Comparison of ENCODE assay signal across 14 mouse cellular contexts in genomic region chr13:12037241-12037640, GRCm38 (mm10).
"Had no signal": no experiment of that assay in that cellular context is flagged by ENCODE, and none has a peak within 500 bp of the region (broad histone marks: within the 10 kb centered on the region; RNA-seq: fewer than 3 reads in every experiment).

No protein-coding gene starts in this region.

- ATAC-seq: lung, postnatal 0 days; midbrain, embryonic 13.5 days had no signal

- H3K4me3 ChIP-seq: left cerebral cortex, adult 2 months; limb, embryonic 10.5 days; liver, embryonic 15.5 days; midbrain, embryonic 13.5 days; stomach, embryonic 15.5 days had no signal

- DNase-seq: kidney, postnatal 10 days; kidney, postnatal 4 days; lung, adult 2 months; lung, postnatal 36 days; right cerebral cortex, postnatal 14 days; thymus, adult 2 months; thymus, postnatal 25 days had no signal

- H3K27ac ChIP-seq: left cerebral cortex, adult 2 months; limb, embryonic 10.5 days; liver, embryonic 15.5 days; midbrain, embryonic 13.5 days; stomach, embryonic 15.5 days had no signal

- H3K36me3 ChIP-seq: limb, embryonic 10.5 days; liver, embryonic 15.5 days; midbrain, embryonic 13.5 days; stomach, embryonic 15.5 days had no signal

- H3K4me2 ChIP-seq: liver, embryonic 11.5 days; liver, embryonic 15.5 days; midbrain, embryonic 13.5 days; stomach, embryonic 15.5 days had no signal

- H3K9me3 ChIP-seq: limb, embryonic 10.5 days; liver, embryonic 15.5 days; midbrain, embryonic 13.5 days; stomach, embryonic 15.5 days had no signal

- H3K27me3 ChIP-seq: liver, embryonic 15.5 days; midbrain, embryonic 13.5 days; stomach, embryonic 15.5 days had no signal

- H3K4me1 ChIP-seq: limb, embryonic 10.5 days; liver, embryonic 15.5 days; midbrain, embryonic 13.5 days; stomach, embryonic 15.5 days had no signal

- H3K9ac ChIP-seq: liver, embryonic 15.5 days; midbrain, embryonic 13.5 days; stomach, embryonic 15.5 days had no signal
